Mouse (Mus musculus) liver, postnatal 0 days (tissue): ENCODE measurements around the gene Gm20388.

Experiments used
- CTCF ChIP-seq: sonication (generic); IDR thresholded peaks from 2 replicates; pipeline ENCODE4 v1.5.1; 2016; ENCODE audit warnings: antibody characterized with exemption, low read depth
- EP300 ChIP-seq: IDR thresholded peaks from 2 replicates; pipeline ENCODE4 v1.6.1; 2016; ENCODE audit warnings: antibody characterized with exemption, low read depth, mild to moderate bottlenecking

GRCm38 (mm10) chr8:123233760-123234159 lies 3323.1 kb downstream of the Gm20388 start:
- TF ChIP-seq CTCF: no peak
- TF ChIP-seq EP300: no peak
